Mouse (Mus musculus) erythroblast, adult 5-6 weeks (primary cell): ENCODE data around the gene Wdr62. TPM values are rescaled to one million over a fixed set of nuclear protein-coding genes. Genes with fewer than 3 reads are reported as not detected.
A peak's percentile ranks its signal among the peaks of the same experiment; 100 is the strongest.

Experiments used
- ATAC-seq: replicated peaks from 2 replicates; pipeline ENCODE4 v1.8.0; 2016; ENCODE audit warnings: moderate number of reproducible peaks, mild to moderate bottlenecking, moderate TSS enrichment, inconsistent platforms; ENCODE audit not compliant: poor library complexity, low FRiP score, severe bottlenecking
- total RNA-seq, 2 experiments: library from RNA; stranded (forward) in 1 of 2; stranded (reverse) in 1 of 2; fragments of 150-400 nt in 1 of 2; fragments of 200-764, 138-1000 nt in 1 of 2; gene quantifications; 2 replicates each; pipeline versions ENCODE4 v1.2.3 to v1.2.4; 2015 to 2017; ENCODE audit warnings: low replicate concordance in 2 of 2

Wdr62 gene
- total RNA-seq (2015; ENCODE audit: low replicate concordance) (6.9 and 22.5 TPM in 2 replicates), total RNA-seq (2017; ENCODE audit: low replicate concordance) (4.9 and 11.7 TPM in 2 replicates)

GRCm38 (mm10) chr7:30279951-30280669 is at the start of gene Wdr62, which contains the start of gene Thap8:
Wdr62 (minus strand) TSS chr7:30280419.
Thap8 (plus strand) TSS chr7:30280094.
- ATAC-seq = peak; percentile 94

- no peak for ATAC-seq
Measured at GRCm38 (mm10) chr7:30328379-30328778, 48.2 kb upstream of the Wdr62 start.

- ATAC-seq = no peak
Measured at GRCm38 (mm10) chr7:30327140-30327539, 46.9 kb upstream of the Wdr62 start.

GRCm38 (mm10) chr7:30326427-30326826 is 46.2 kb upstream of the Wdr62 start:
- no peak for ATAC-seq

GRCm38 (mm10) chr7:30325364-30325763 is 45.1 kb upstream of the Wdr62 start:
- ATAC-seq = no peak

GRCm38 (mm10) chr7:30324300-30324944 is 44.2 kb upstream of the Wdr62 start:
- ATAC-seq = no peak

GRCm38 (mm10) chr7:30323795-30324194 is 43.6 kb upstream of the Wdr62 start, which contains the start of gene Sdhaf1:
Sdhaf1 (minus strand) TSS chr7:30323895.
- no peak for ATAC-seq

GRCm38 (mm10) chr7:30322865-30323264 is 42.6 kb upstream of the Wdr62 start:
- ATAC-seq = no peak

GRCm38 (mm10) chr7:30322285-30322667 is 42.1 kb upstream of the Wdr62 start:
- peak; percentile 99 for ATAC-seq

GRCm38 (mm10) chr7:30321539-30322284 is 41.5 kb upstream of the Wdr62 start, which contains the start of gene E130208F15Rik:
E130208F15Rik (plus strand) TSS chr7:30321740.
- ATAC-seq = peak; percentile 41

- no peak for ATAC-seq
Measured at GRCm38 (mm10) chr7:30320946-30321345, 40.7 kb upstream of the Wdr62 start.

GRCm38 (mm10) chr7:30318142-30318541 is 37.9 kb upstream of the Wdr62 start:
- ATAC-seq = no peak

- no peak for ATAC-seq
Measured at GRCm38 (mm10) chr7:30315559-30316529, 35.6 kb upstream of the Wdr62 start.

GRCm38 (mm10) chr7:30314721-30315155 is 34.5 kb upstream of the Wdr62 start, which contains the start of gene Syne4:
Syne4 (plus strand) TSS chr7:30314807.
- no peak for ATAC-seq

GRCm38 (mm10) chr7:30313666-30314320 is 33.6 kb upstream of the Wdr62 start:
- no peak for ATAC-seq

GRCm38 (mm10) chr7:30310136-30310535 is 29.9 kb upstream of the Wdr62 start:
- ATAC-seq = no peak

GRCm38 (mm10) chr7:30309395-30310129 is 29.3 kb upstream of the Wdr62 start:
- ATAC-seq = no peak
